Mouse (Mus musculus) forebrain, embryonic 13.5 days (tissue): ENCODE measurements around the gene Col15a1. TPM values are rescaled to one million over a fixed set of nuclear protein-coding genes. Genes with fewer than 3 reads are reported as not detected.

Experiments
- ATAC-seq: fragments of 200-750 bp; cut with Nextera tagmentation; 2 replicates; pipeline ENCODE4 v1.8.0; 2017
- H3K27ac ChIP-seq: fragments of 300-500 bp; sonication (generic); 2 replicates; pipeline ENCODE4 v1.5.1; 2015; ENCODE audit warnings: inconsistent platforms, mild to moderate bottlenecking, moderate library complexity
- H3K27me3 ChIP-seq: fragments of 300-500 bp; sonication (generic); 2 replicates; pipeline ENCODE4 v1.6.1; 2015; ENCODE audit warnings: mild to moderate bottlenecking, inconsistent platforms
- H3K36me3 ChIP-seq: fragments of 300-500 bp; sonication (generic); 2 replicates; pipeline ENCODE4 v1.6.1; 2015; ENCODE audit warnings: mild to moderate bottlenecking, inconsistent platforms; ENCODE audit not compliant: poor library complexity, severe bottlenecking
- H3K4me1 ChIP-seq: fragments of 300-500 bp; sonication (generic); 2 replicates; pipeline ENCODE4 v1.6.1; 2015; ENCODE audit warnings: inconsistent platforms
- H3K4me2 ChIP-seq: fragments of 300-500 bp; sonication (generic); 2 replicates; pipeline ENCODE4 v1.6.1; 2015; ENCODE audit warnings: inconsistent platforms, mild to moderate bottlenecking, moderate library complexity
- H3K4me3 ChIP-seq: fragments of 300-500 bp; sonication (generic); 2 replicates; pipeline ENCODE4 v1.5.1; 2015; ENCODE audit warnings: mild to moderate bottlenecking, inconsistent platforms
- H3K9ac ChIP-seq: fragments of 300-500 bp; sonication (generic); 2 replicates; pipeline ENCODE4 v1.6.1; 2015; ENCODE audit warnings: mild to moderate bottlenecking, inconsistent platforms
- H3K9me3 ChIP-seq: fragments of 300-500 bp; sonication (generic); replicated peaks from 2 replicates; pipeline ENCODE4 v1.6.1; 2016; ENCODE audit warnings: inconsistent platforms
- WGBS: fragments of 180-500 bp; shearing (Covaris S2); methylation state at CpG from one replicate; pipeline ENCODE4 v1.1.7; 2015; 5-methylcytosine and 5-hydroxymethylcytosine counted together
- polyA plus RNA-seq: library from polyadenylated mRNA; unstranded; fragments of >200 nt; fragmentation: Nextera tagmentation; extraction: Ambion mirVana; gene quantifications from 2 replicates; pipeline ENCODE4 v1.2.1, GENCODE M21; 2015

Gene Col15a1
- polyA plus RNA-seq, 1 experiment from 2014 or later: 2.4 TPM

GRCm38 (mm10) chr4:47249193-47249592, 41.2 kb downstream of the Col15a1 start:
- Histone ChIP-seq H3K36me3 (no peaks in the 10 kb centered on the region), H3K9ac (no peak overlapping the region), H3K4me1 (peaks cover 9% of the 10 kb centered on the region), H3K9me3 (peaks cover 6% of the 10 kb centered on the region; the same call in 1 of the 2 replicates), H3K27ac (no peak overlapping the region), H3K4me2 (no peak overlapping the region), H3K4me3 (no peak overlapping the region), H3K27me3 (no peaks in the 10 kb centered on the region)
- no peak for ATAC-seq
- 91% methylated on average over 6 of the region's 6 CpGs for WGBS

GRCm38 (mm10) chr4:47251069-47251468, 43.1 kb downstream of the Col15a1 start:
- H3K4me1 ChIP-seq: no peaks in the 10 kb centered on the region
- H3K4me3 ChIP-seq: no peak overlapping the region
- WGBS: 51% methylated on average over 5 of the region's 5 CpGs
- H3K27ac ChIP-seq: no peak overlapping the region
- no peaks in the 10 kb centered on the region for H3K36me3 ChIP-seq
- no peak overlapping the region for H3K4me2 ChIP-seq
- H3K27me3 ChIP-seq: no peaks in the 10 kb centered on the region
- ATAC-seq: no peak
- peaks cover 6% of the 10 kb centered on the region; the same call in 1 of the 2 replicates for H3K9me3 ChIP-seq
- no peak overlapping the region for H3K9ac ChIP-seq

GRCm38 (mm10) chr4:47251693-47252435, 43.9 kb downstream of the Col15a1 start:
- no peak; the same call in 1 of the 2 replicates for ATAC-seq
- Histone ChIP-seq H3K36me3 (no peaks in the 10 kb centered on the region), H3K9ac (no peak overlapping the region), H3K4me3 (no peak overlapping the region), H3K4me1 (no peaks in the 10 kb centered on the region), H3K9me3 (peaks cover 6% of the 10 kb centered on the region; the same call in 1 of the 2 replicates), H3K4me2 (no peak overlapping the region), H3K27me3 (no peaks in the 10 kb centered on the region), H3K27ac (no peak overlapping the region)
- WGBS: 82% methylated on average over 11 of the region's 11 CpGs

GRCm38 (mm10) chr4:47252627-47253026, 44.7 kb downstream of the Col15a1 start:
- no peak overlapping the region for H3K9ac ChIP-seq
- WGBS: 98% methylated on average over 3 of the region's 3 CpGs
- H3K4me3 ChIP-seq: no peak overlapping the region
- no peaks in the 10 kb centered on the region for H3K4me1 ChIP-seq
- ATAC-seq: no peak
- H3K4me2 ChIP-seq: no peak overlapping the region
- peaks cover 6% of the 10 kb centered on the region; the same call in 1 of the 2 replicates for H3K9me3 ChIP-seq
- H3K27me3 ChIP-seq: no peaks in the 10 kb centered on the region
- no peaks in the 10 kb centered on the region for H3K36me3 ChIP-seq
- no peak overlapping the region for H3K27ac ChIP-seq

- WGBS: 36% methylated on average over 4 of the region's 4 CpGs
- Histone ChIP-seq H3K4me3 (no peak overlapping the region), H3K27ac (no peak overlapping the region), H3K9ac (no peak overlapping the region), H3K4me1 (no peaks in the 10 kb centered on the region), H3K36me3 (no peaks in the 10 kb centered on the region), H3K27me3 (no peaks in the 10 kb centered on the region), H3K4me2 (no peak overlapping the region), H3K9me3 (peaks cover 6% of the 10 kb centered on the region; the same call in 1 of the 2 replicates)
- 0 out of 2 replicates have a peak, but pooled peaks have one; percentile 33 for ATAC-seq
Measured at GRCm38 (mm10) chr4:47255641-47256040, 47.7 kb downstream of the Col15a1 start.

- Histone ChIP-seq H3K9me3 (no peaks in the 10 kb centered on the region), H3K4me3 (no peak overlapping the region), H3K27ac (no peak overlapping the region), H3K36me3 (no peaks in the 10 kb centered on the region), H3K4me2 (no peak overlapping the region), H3K9ac (no peak overlapping the region), H3K4me1 (no peaks in the 10 kb centered on the region), H3K27me3 (no peaks in the 10 kb centered on the region)
- 87% methylated on average over 3 of the region's 3 CpGs for WGBS
- ATAC-seq: no peak
Measured at GRCm38 (mm10) chr4:47258201-47258600, 50.2 kb downstream of the Col15a1 start.

- Histone ChIP-seq H3K4me2 (no peak overlapping the region), H3K4me1 (no peaks in the 10 kb centered on the region), H3K9me3 (no peaks in the 10 kb centered on the region), H3K9ac (no peak overlapping the region), H3K27me3 (no peaks in the 10 kb centered on the region), H3K4me3 (no peak overlapping the region), H3K27ac (no peak overlapping the region), H3K36me3 (no peaks in the 10 kb centered on the region)
- no peak for ATAC-seq
- WGBS: 80% methylated on average over 6 of the region's 6 CpGs
Measured at GRCm38 (mm10) chr4:47261049-47261448, 53.1 kb downstream of the Col15a1 start.

GRCm38 (mm10) chr4:47261919-47262318, 54.0 kb downstream of the Col15a1 start:
- no peak for ATAC-seq
- Histone ChIP-seq H3K9ac (no peak overlapping the region), H3K4me3 (no peak overlapping the region), H3K9me3 (no peaks in the 10 kb centered on the region), H3K36me3 (no peaks in the 10 kb centered on the region), H3K27me3 (no peaks in the 10 kb centered on the region), H3K27ac (no peak overlapping the region), H3K4me1 (no peaks in the 10 kb centered on the region), H3K4me2 (no peak overlapping the region)
- WGBS: 77% methylated on average over 5 of the region's 5 CpGs

- H3K27ac ChIP-seq: no peak overlapping the region
Measured at GRCm38 (mm10) chr4:47265555-47265954, 57.6 kb downstream of the Col15a1 start.

GRCm38 (mm10) chr4:47272452-47273130, 64.6 kb downstream of the Col15a1 start:
- Histone ChIP-seq H3K4me2 (no peak overlapping the region), H3K9ac (no peak overlapping the region), H3K27ac (no peak overlapping the region), H3K9me3 (no peaks in the 10 kb centered on the region), H3K4me3 (no peak overlapping the region), H3K4me1 (no peaks in the 10 kb centered on the region), H3K27me3 (no peaks in the 10 kb centered on the region), H3K36me3 (no peaks in the 10 kb centered on the region)
- WGBS: 86% methylated on average over 9 of the region's 9 CpGs
- no peak for ATAC-seq

More at GRCm38 (mm10) chr4:47265555-47265954, 57.6 kb downstream of the Col15a1 start:
- ATAC-seq: peak; percentile 33; the same call in 1 of the 2 replicates
- 82% methylated on average over 5 of the region's 5 CpGs for WGBS
- no peak overlapping the region for H3K9ac ChIP-seq
- no peak overlapping the region for H3K4me3 ChIP-seq
- no peaks in the 10 kb centered on the region for H3K4me1 ChIP-seq
- no peaks in the 10 kb centered on the region for H3K36me3 ChIP-seq
- H3K4me2 ChIP-seq: no peak overlapping the region
- H3K9me3 ChIP-seq: no peaks in the 10 kb centered on the region
- no peaks in the 10 kb centered on the region for H3K27me3 ChIP-seq

GRCm38 (mm10) chr4:47273795-47274194, 65.8 kb downstream of the Col15a1 start:
- Histone ChIP-seq H3K27me3 (no peaks in the 10 kb centered on the region), H3K27ac (no peak overlapping the region), H3K4me1 (no peaks in the 10 kb centered on the region), H3K9ac (no peak overlapping the region), H3K36me3 (no peaks in the 10 kb centered on the region), H3K4me3 (no peak overlapping the region), H3K9me3 (no peaks in the 10 kb centered on the region), H3K4me2 (no peak overlapping the region)
- no peak for ATAC-seq
- 92% methylated on average over 8 of the region's 8 CpGs for WGBS

- ATAC-seq: no peak
- WGBS: 87% methylated on average over 2 of the region's 2 CpGs
- H3K27ac ChIP-seq: no peak overlapping the region
Measured at GRCm38 (mm10) chr4:47274911-47275310, 67.0 kb downstream of the Col15a1 start.

More at GRCm38 (mm10) chr4:47274911-47275310, 67.0 kb downstream of the Col15a1 start:
- Histone ChIP-seq H3K4me1 (no peaks in the 10 kb centered on the region), H3K4me2 (no peak overlapping the region), H3K4me3 (no peak overlapping the region), H3K36me3 (no peaks in the 10 kb centered on the region), H3K9me3 (no peaks in the 10 kb centered on the region), H3K27me3 (no peaks in the 10 kb centered on the region), H3K9ac (no peak overlapping the region)
